Mouse (Mus musculus) right cerebral cortex, postnatal 4 days (tissue): ENCODE results near the gene Retnlg.
"Not testable (repeated sequence)": the region's sequence is repeated elsewhere in the genome, so short reads cannot be mapped to it uniquely, and the experiment has no call there.

ENCODE experiments used
- DNase-seq: peaks from one replicate; pipeline ENCODE4 v3.0.0-alpha.2; 2022

Retnlg gene

GRCm38 (mm10) chr16:48872321-48872720, at the start of gene Retnlg:
Gene Retnlg, plus strand, starts transcription at chr16:48872621.
- DNase-seq = no peak

GRCm38 (mm10) chr16:48826474-48826873, 45.9 kb upstream of the Retnlg start:
- DNase-seq = no peak

- no peak for DNase-seq
These were observed 44.8 kb upstream of the Retnlg start for GRCm38 (mm10) chr16:48827625-48828024.

- no peak for DNase-seq
These were observed 43.4 kb upstream of the Retnlg start for GRCm38 (mm10) chr16:48829060-48829459.

- no peak for DNase-seq
These were observed 40.4 kb upstream of the Retnlg start for GRCm38 (mm10) chr16:48832055-48832454.

GRCm38 (mm10) chr16:48833626-48834025, 38.8 kb upstream of the Retnlg start:
- not testable (repeated sequence) for DNase-seq

- no peak for DNase-seq
These were observed 30.2 kb upstream of the Retnlg start, which contains the start of gene Retnla for GRCm38 (mm10) chr16:48842266-48842665. Gene Retnla, plus strand, starts transcription at chr16:48842551.

- no peak for DNase-seq
These were observed 28.6 kb upstream of the Retnlg start for GRCm38 (mm10) chr16:48843671-48844386.

GRCm38 (mm10) chr16:48865004-48865403, 7.4 kb upstream of the Retnlg start:
- not testable (repeated sequence) for DNase-seq

GRCm38 (mm10) chr16:48867690-48868089, 4.7 kb upstream of the Retnlg start:
- no peak for DNase-seq

- DNase-seq = no peak
These were observed 3.8 kb upstream of the Retnlg start for GRCm38 (mm10) chr16:48868663-48869062.

- no peak for DNase-seq
These were observed 2.8 kb upstream of the Retnlg start for GRCm38 (mm10) chr16:48869671-48870070.

GRCm38 (mm10) chr16:48871754-48872153, 667 bp upstream of the Retnlg start:
- no peak for DNase-seq

- no peak for DNase-seq
These were observed 18.3 kb downstream of the Retnlg start for GRCm38 (mm10) chr16:48890733-48891132.

- DNase-seq = no peak
These were observed 27.4 kb downstream of the Retnlg start for GRCm38 (mm10) chr16:48899868-48900267.

- no peak for DNase-seq
These were observed 38.8 kb downstream of the Retnlg start for GRCm38 (mm10) chr16:48911184-48911583.

- DNase-seq = no peak
These were observed 40.8 kb downstream of the Retnlg start for GRCm38 (mm10) chr16:48913206-48913605.

- DNase-seq = no peak
These were observed 51.3 kb downstream of the Retnlg start for GRCm38 (mm10) chr16:48923724-48924123.
